Mouse (Mus musculus): ENCODE results near the gene Ctnnd2.
"Not testable (repeated sequence)": the region's sequence is repeated elsewhere in the genome, so short reads cannot be mapped to it uniquely, and the experiment has no call there.

Gene Ctnnd2

DNA sequence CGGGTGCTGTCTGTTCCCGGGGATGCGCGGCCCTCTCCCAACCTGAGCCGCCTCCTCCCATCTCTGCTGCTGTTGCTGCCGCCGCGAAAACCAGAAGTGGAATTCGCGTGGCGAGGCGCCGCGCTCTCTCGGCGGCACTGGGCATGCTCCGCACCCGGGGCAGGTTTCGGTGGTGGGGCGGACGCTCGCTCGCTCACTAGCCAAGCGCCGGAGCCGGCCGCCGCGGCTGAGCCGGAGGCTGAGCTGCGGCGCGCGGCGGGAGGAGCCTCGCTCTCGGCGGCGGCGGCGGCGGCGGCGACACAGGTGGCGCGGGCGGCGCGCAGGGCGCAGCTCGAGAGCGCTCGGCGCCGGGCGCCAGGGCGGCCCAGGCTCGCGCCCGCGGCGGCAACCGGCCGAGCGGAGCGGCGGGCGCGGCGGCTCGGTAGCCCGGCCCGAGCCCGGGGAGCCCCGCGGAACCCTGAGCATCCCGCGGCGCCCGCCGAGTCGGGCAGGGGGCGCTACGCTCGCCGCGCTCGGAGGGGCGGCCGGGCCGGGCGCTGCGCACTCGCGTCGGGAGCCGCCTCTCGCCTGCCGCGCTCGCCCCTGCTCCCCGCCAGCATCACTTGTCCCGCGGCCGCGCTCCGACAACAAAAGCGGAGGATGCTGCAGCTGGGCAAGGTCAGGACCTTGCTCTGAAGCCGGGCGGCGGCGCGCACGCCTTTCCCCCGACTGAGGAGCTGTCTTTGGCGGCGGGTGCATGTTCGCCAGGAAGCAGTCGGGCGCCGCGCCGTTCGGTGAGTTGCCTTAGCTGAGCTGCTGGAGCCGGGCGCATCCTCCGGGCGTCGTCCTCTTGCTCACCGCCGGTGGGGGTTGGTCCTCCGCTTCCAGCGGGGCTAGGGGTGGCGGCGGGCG is at the start of gene Ctnnd2:
Gene Ctnnd2, plus strand, starts transcription at position 203 of the 891 bp plus-strand sequence.
- DNase-seq (ENCODE audit: low spot score): peak; percentile 53

DNA sequence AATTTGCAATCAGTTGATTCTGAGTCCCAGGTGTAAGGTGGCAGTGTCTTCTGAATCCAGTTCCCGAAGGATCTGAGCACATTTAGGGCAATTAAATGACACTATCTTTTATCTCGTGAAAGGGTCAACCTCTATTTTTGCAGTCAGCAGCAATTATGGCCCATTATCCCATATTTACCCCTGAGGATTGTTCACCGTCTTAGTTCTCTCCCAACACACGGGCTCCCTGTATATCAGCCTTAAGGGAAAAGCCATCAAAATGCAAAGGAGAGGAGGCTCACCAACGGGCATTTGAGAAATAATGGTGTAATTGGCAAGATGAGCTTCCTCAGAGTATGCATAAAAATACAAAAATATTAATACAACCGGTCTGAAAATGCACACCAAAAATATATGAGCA is 41.7 kb upstream of the Ctnnd2 start:
- no peak for DNase-seq (ENCODE audit: low spot score)

DNA sequence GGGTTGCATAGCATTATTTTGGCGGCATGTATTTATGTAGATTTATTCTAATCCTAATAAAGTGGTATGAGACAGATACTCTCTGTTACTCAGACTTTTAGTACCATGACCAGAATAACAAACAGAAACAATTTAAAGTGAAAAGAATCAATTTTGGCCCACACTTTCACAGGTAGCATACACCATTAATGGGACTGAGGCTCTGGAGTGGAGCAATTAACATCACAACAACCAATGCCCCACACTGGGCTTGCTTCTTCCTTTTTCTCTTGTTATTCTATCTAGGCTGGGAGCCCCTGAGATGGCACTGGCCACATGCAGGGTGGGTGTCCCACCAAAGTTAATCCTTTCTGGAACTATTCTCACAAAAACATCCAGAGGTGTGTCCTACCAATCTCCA is 32.8 kb upstream of the Ctnnd2 start:
- not testable (repeated sequence) for DNase-seq (ENCODE audit: low spot score)

- DNase-seq (ENCODE audit: low spot score): no peak
These were observed 27.0 kb upstream of the Ctnnd2 start for GRCm38 (mm10) chr15:30145413-30145812.

DNA sequence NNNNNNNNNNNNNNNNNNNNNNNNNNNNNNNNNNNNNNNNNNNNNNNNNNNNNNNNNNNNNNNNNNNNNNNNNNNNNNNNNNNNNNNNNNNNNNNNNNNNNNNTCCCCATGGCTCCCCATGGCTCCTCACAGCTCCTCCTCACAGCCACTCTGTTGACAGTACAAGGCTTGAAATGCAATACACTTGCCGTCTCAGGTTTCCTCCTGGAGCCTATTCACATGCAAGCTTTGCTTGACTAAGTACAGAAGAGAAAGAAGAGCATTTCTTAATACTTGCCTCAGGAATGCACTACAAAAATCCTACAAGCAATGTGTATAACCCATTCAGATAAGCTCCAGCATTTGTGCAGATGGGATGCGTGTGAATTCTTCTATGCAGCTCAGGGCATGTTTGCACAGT is 20.2 kb upstream of the Ctnnd2 start:
- no peak for DNase-seq (ENCODE audit: low spot score)

DNA sequence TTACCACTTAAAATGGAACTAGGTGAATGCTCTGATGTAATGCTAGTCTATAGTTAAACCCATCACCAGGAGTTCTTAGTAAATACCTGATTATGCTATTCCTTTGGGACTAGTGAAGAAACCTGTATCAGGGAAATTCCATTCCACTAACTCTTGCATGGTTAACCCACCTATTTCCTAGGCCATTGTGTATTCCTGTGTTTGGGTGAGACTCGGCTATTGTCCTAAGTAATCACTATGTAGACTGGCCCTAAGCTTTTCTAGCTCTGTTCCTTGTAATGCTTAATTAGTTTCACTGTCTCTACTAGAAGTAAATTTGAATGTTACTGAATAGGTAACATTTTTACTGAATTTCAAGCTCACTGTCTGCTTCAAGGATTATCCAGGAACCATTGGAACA is 14.4 kb upstream of the Ctnnd2 start:
- DNase-seq (ENCODE audit: low spot score): no peak

GRCm38 (mm10) chr15:30170031-30170430 is 2.4 kb upstream of the Ctnnd2 start:
- no peak for DNase-seq (ENCODE audit: low spot score)

DNA sequence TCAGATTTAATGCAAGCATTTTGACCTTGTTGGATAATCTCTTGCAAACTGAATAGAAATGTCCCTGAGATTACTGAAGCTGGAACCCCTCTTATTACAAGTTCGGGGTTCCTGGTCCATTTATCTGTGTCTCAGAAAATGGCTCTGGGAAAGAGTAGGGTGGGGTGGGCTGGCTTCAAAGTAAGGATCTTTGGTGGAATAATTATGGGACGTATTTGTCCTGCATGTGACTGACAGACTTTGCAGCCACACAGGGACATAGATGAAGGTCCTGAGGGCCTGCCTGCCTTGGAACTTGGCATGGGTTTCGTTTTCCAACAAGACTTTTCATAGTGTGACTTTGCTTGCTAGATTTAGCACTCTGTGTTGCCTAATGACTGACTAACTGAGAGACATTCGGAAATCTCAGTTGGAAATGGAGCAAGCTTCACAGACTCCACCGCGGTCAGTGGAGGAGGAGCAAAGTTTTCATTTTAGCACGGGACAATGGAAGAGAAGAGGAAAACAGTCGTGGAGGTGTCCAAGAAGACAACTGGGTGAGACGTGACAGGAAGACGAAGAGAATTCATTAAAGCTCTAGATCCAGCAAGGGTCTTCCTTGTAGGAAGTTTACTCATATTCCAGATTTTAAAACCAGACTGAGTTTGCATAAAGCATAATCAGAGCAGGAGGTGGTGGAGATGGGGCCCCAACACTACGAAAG is 749 bp upstream of the Ctnnd2 start:
- DNase-seq (ENCODE audit: low spot score): no peak

DNA sequence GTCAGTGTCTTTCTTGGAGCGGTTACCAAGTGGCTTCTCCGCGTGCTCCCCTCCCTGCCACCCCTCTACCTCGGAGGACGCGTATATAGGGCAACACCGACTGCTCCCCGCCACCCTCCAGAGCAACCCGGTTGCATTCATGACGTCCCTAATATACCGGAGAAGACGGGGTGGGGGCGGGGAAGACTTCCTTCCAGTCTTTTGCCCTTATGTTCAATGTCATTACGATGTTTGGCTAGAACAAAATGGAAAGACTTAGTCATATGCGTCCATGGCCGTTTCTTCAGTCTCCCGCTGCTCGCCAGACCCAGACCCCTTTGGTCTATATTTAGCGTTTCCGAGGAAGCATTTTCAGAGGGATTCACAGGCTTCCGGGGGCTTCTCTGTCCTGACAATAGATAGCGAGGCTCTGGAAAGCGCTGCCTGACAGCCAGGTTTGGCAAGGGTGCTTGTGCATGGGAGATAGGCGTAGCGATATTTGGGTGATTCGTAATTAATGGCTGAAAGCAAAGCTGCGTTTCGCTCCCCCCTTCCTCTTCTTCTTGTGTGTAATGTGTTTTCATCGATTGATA is 1.1 kb downstream of the Ctnnd2 start:
- DNase-seq (ENCODE audit: low spot score): no peak

DNA sequence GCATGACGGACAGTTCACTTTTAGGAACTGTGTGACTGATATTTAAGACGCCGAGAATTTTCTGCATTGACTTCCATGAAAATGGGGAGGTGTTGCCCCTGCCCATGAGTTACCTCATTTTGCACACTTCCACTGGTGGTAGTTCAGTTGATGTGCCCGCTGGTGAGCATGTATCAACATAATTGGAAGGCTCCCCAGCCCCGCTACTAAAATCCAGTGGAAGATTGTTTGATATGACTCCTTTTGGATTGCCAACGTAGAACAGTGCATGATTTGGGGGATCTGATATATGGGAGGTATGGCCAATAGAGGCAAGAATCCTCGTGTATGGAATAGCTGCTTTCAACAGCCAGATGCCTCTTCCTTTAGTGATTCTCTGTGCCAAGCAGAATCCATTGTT is 1.9 kb downstream of the Ctnnd2 start:
- no peak for DNase-seq (ENCODE audit: low spot score)

- DNase-seq (ENCODE audit: low spot score): no peak
These were observed 11.6 kb downstream of the Ctnnd2 start for GRCm38 (mm10) chr15:30184020-30184419.

GRCm38 (mm10) chr15:30190872-30191271 is 18.5 kb downstream of the Ctnnd2 start:
- no peak for DNase-seq (ENCODE audit: low spot score)

DNA sequence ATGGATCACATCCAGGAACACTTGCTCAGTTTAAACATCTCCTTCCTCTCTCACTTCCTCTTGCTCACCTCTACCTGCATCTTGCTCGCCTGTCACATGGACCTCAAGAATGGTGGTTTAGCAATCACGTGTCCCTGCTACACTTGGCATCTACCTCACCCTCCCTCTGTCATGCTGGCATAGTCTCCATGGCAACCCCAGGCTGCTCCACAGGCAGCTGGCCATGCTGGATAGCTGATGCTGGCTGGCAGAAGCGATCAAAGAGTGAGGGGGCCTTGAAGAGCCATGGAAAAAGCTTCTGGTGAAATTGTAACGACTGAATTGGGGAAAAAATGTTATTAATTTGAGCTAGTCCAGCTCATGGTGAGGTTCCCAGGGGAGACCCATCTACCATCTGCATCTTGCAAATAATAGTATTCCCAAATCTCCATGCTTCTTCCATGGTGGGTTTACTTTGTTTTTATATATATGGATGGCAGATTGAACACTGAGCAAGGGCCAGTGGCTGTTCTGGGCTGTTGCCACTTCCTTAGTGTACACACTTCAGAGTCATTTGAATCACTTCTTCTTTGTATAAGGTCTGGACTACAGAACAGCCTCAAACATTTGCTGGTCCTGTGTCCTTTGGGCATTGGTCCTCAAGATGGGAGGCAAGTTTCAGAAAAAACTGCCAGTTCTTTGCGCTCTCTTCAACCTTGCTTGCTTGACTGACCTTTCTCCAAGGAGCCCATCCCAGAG is 19.7 kb downstream of the Ctnnd2 start:
- DNase-seq (ENCODE audit: low spot score): no peak

DNA sequence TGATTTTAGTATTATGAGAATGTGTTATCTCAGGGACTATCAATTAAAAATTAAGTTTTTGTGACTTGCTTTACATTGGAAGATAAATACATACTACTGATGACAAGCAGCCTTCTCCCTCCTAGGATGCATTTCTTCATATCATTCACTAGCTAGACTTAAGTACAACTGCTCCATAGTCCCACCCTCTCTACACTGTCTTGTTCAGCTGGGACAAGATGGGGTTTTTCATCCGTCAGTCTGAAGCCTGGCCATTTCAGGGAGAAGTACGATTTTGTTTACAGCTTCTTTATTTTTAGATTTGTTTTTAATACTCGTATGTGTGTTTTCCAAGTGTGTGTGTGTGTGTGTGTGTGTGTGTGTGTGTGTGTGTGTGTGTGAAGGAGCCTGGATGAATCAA is 26.0 kb downstream of the Ctnnd2 start:
- no peak for DNase-seq (ENCODE audit: low spot score)

GRCm38 (mm10) chr15:30199785-30200184 is 27.4 kb downstream of the Ctnnd2 start:
- DNase-seq (ENCODE audit: low spot score): no peak

DNA sequence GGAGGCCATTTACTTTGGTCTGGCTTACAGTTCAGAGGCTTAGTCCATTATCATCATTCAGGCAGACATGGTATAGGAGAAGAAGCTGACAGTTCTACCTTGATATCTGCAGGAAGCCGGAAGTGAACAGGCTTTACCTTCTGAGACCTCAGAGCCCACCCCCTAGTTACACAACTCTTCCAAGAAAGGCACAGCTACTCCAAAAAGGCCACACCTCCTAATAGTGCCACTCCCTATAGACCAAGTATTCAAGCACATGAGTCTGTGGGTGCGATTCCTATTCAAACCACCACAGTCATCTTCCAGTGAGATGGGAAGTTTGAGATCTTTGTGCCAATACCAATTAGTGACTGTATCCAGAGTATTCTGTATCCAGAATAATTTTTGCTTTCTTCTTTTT is 28.8 kb downstream of the Ctnnd2 start:
- DNase-seq (ENCODE audit: low spot score): no peak

GRCm38 (mm10) chr15:30201617-30202016 is 29.2 kb downstream of the Ctnnd2 start:
- DNase-seq (ENCODE audit: low spot score): no peak

DNA sequence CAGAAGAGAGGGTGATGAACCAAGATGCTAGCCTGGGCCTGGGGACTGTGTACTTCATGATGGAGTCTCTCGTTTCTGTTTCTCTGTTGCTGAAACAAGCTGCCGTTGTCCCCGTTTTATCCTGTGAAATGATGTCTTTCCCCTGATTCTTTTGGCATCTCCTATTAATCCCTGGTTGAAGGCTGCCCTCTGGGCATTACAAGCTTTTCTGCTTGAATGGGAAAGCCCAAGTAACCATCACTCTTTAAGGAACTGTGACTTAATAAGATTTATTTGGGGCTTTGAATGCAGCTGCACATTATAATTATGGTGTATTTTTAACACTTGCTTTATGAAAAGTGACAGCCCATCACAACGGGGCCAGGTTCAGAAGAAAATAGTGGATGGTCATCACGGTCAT is 40.4 kb downstream of the Ctnnd2 start:
- no peak for DNase-seq (ENCODE audit: low spot score)

- DNase-seq (ENCODE audit: low spot score): no peak
These were observed 43.5 kb downstream of the Ctnnd2 start for GRCm38 (mm10) chr15:30215871-30216270.

DNA sequence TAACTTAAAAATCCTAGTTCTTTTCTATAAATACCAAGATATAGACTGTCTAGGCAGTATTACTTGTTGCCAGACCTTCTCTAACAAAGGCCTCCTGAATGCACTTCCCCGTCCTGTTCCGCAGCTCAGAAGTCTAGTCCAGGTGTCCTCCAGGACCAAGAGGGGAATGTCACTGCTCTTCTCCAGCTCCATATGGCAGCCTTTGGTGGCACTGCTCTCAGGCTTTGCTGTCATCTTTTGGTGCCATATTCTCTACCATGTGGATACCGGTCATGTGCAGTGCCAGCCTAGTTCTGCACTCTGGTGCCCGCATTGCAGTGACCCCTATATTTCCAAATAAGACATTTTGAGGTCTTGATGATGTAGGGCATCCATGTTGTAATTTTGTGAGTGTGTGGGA is 56.7 kb downstream of the Ctnnd2 start:
- DNase-seq (ENCODE audit: low spot score): no peak

DNA sequence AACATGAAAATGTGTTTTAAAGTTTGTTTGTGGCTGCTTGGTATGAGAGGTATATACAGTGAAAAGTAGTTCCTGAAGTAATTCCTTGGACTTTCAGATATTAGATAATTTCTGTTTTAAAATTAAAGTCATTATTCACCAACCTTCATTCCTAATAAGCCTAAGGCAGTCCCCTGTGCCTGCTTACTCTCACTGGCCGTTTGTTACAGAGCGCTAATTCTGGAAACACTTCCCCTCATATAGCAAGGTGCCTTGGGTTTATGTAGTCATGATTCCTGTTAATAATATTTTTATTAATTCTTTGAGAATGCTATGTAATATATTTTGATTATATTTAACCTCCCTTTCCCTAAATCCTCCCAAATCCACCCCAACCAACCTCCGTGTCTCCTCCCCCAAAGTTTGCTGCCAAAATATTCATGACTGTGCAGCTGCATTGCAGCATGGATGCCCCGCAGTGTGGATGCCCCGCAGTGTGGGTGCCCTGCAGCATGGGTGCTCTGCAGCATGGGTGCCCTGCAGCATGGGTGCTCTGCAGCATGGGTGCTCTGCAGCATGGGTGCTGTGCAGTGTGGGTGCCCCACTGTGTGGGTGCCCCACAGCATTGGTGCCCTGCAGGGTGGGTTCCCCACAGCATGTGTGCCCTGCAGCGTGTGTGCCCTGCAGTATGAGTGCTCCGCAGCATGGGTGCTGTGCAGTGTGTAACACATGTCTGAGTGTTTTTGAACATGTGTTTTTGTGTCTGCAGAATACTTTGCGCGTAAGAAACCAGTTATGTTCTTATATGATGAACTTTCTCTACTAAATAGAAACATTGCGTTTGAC is 63.0 kb downstream of the Ctnnd2 start:
- DNase-seq (ENCODE audit: low spot score): no peak

DNA sequence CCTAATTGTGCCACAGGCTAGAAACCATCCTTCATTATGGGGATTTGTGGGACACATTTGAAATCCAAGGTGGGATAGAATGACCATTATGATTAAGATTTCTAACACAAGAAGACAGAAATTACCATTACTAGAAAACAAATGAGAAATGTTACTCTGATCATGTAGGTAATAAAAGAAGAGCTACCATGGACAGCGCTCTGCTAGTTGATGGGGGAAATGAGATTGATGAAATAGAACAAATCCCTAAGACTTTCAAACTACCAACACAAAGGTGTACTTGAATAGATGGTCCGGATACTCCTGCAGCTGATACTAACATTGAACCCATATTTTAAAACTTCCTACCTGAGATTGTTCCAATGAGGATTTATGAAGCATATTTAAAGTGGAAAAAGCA is 68.5 kb downstream of the Ctnnd2 start:
- DNase-seq (ENCODE audit: low spot score): no peak
